Mouse (Mus musculus): ENCODE measurements at regions not wholly inside any gene's neighbourhood (a gene's known extent, or its start where the extent isn't known, plus 50 kb on each side); places are given as distances from the start of the nearest gene placed in this dataset.

DNA sequence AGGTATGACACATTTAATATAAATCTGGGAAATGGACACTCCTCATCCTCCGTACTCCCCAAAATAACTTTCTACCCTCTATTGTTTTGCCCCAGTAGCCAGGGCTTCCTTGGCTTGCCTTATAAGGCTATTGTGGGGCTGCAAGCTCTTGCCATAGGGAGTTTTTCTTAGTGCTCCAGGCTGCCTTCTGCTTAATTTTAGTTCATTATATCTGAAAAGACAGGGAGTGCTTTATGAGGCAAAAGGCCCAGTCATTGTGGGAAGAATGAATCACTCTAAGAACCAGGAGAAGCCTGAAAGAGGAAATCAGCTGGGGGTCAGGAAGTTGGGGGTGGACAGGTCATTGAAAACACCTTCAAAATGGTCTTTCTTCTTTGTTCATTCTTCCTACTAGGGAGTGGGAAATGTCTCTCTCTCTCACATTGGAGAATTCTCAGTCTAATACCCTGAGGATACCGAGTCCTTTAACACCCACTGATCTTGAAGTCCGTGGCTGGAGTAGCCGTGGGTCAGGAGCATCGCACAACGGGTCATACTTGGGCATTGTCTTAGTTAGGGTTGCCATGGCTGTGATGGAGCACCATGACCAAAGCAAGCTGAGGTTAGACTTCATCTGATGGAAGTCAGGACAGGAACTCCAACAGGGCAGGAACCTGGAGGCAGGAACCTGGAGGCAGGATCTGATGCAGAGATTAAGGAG, 70.1 kb upstream of the Map4k3 start:
- TF ChIP-seq POLR2A (IDR thresholded peaks at IDR 0.05; ENCODE audit: extremely low read depth, insufficient read depth, low read length) (no peak), CTCF (IDR thresholded peaks at IDR 0.05; ENCODE audit: low read depth, low read length) (no peak)

All from liver, adult 2 months (tissue).